Mouse (Mus musculus) ES-E14 (cell line): ENCODE results near the gene Micall1.

Experiments used
- HCFC1 ChIP-seq: IDR thresholded peaks from 2 replicates; pipeline ENCODE4 v1.6.1; 2012; ENCODE audit warnings: low read length, inconsistent platforms, borderline replicate concordance; ENCODE audit not compliant: insufficient read depth
- ZC3H11A ChIP-seq: IDR thresholded peaks from 2 replicates; pipeline ENCODE4 v1.6.1; 2012; ENCODE audit warnings: low read depth, mild to moderate bottlenecking, inconsistent platforms, low read length, borderline replicate concordance

GRCm38 (mm10) chr15:79185213-79185612 lies 76.5 kb downstream of the Micall1 start:
- no peak for TF ChIP-seq ZC3H11A
- no peak for TF ChIP-seq HCFC1
